Mouse (Mus musculus) stomach, postnatal 0 days (tissue): ENCODE measurements around the gene Slc22a23. TPM values are rescaled to one million over a fixed set of nuclear protein-coding genes. Genes with fewer than 3 reads are reported as not detected.
A peak's percentile ranks its signal among the peaks of the same experiment; 100 is the strongest.

Source experiments
- ATAC-seq: fragments of 200-750 bp; cut with Nextera tagmentation; 2 replicates; pipeline ENCODE4 v1.8.0; 2017; ENCODE audit not compliant: low FRiP score, low TSS enrichment
- DNase-seq: peaks from one replicate; pipeline ENCODE4 v3.0.0-alpha.2; 2016; ENCODE audit warnings: low spot score
- H3K27ac ChIP-seq: fragments of 300-500 bp; sonication (generic); replicated peaks from 2 replicates; pipeline ENCODE4 v1.5.1; 2014; ENCODE audit warnings: mild to moderate bottlenecking, control low read depth
- H3K27me3 ChIP-seq: fragments of 300-500 bp; sonication (generic); 2 replicates; pipeline ENCODE4 v1.6.1; 2014; ENCODE audit warnings: low read length; ENCODE audit not compliant: control insufficient read depth, insufficient read depth
- H3K36me3 ChIP-seq: fragments of 300-500 bp; sonication (generic); 2 replicates; pipeline ENCODE4 v1.6.1; 2014; ENCODE audit warnings: low read length, mixed read lengths; ENCODE audit not compliant: control insufficient read depth, insufficient read depth
- H3K4me1 ChIP-seq: fragments of 300-500 bp; sonication (generic); replicated peaks from 2 replicates; pipeline ENCODE4 v1.6.1; 2014; ENCODE audit warnings: antibody characterized with exemption; ENCODE audit not compliant: control insufficient read depth, insufficient read depth
- H3K4me2 ChIP-seq: fragments of 300-500 bp; sonication (generic); replicated peaks from 2 replicates; pipeline ENCODE4 v1.6.1; 2014; ENCODE audit warnings: low read depth, mild to moderate bottlenecking, control low read depth, moderate library complexity
- H3K4me3 ChIP-seq: fragments of 300-500 bp; sonication (generic); 2 replicates; pipeline ENCODE4 v1.5.1; 2014; ENCODE audit warnings: low read depth, low read length, control low read depth
- H3K9ac ChIP-seq: fragments of 300-500 bp; sonication (generic); 2 replicates; pipeline ENCODE4 v1.6.1; 2014; ENCODE audit warnings: mild to moderate bottlenecking, low read length, control low read depth, mixed read lengths
- H3K9me3 ChIP-seq: fragments of 300-500 bp; sonication (generic); 2 replicates; pipeline ENCODE4 v1.6.1; 2016; ENCODE audit warnings: low read length; ENCODE audit not compliant: control insufficient read depth
- CTCF ChIP-seq: IDR thresholded peaks from 2 replicates; pipeline ENCODE4 v1.5.1; 2016; ENCODE audit warnings: antibody characterized with exemption, low read depth, mild to moderate bottlenecking, moderate library complexity
- EP300 ChIP-seq: optimal IDR thresholded peaks from 2 replicates; pipeline ENCODE3; 2016; ENCODE audit warnings: antibody characterized with exemption
- WGBS: fragments of 180-500 bp; shearing (Covaris S2); extraction: QIAGEN DNeasy Blood & Tissue Kit; methylation state at CpG from one replicate; pipeline ENCODE4 v1.1.7; 2014; 5-methylcytosine and 5-hydroxymethylcytosine counted together
- polyA plus RNA-seq: library from polyadenylated mRNA; unstranded; fragments of >200 nt; fragmentation: Nextera tagmentation; extraction: Ambion mirVana; gene quantifications from 2 replicates; pipeline ENCODE4 v1.2.1, GENCODE M21; 2015

The Slc22a23 gene
- polyA plus RNA-seq, 1 experiment from 2014 or later, result 6.9 TPM

DNA sequence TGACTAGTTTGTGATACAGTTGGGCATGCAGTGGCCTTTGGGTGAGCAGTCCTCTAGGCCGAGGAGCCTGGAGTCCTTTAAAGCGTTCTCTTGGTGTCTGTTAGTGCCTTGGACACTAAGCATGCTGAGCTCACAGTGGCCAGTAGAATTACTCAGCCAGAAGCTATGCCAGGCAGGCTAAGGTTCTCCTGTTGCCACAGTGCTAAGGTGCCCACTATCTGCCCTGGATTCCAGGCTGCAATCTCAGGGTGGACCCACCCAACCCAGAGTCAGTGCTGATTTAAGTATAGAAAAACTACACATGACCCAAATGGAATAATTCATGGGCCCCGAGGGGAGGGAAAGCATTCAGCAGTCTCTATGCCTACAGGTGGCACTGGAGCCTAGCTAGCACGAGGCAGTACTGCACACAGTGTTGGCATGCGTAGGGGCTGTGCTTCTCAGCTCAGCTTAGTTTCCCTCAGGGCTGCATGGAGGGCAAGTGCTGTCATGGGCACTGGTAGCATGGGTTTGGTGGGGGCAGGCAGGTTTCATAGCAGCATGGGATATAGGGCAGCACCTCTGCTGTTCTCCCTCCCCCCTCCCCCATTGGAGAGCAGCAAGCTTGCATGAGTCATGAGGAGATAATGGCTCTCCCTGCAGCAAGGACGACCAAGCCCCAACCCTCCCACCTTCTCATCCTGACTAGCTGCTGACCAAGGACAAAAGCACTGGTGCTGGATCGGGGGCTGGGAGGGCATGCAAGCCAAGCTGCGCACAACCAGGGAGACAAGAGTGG, 152.4 kb downstream of the Slc22a23 start:
- no peaks in the 10 kb centered on the region for H3K27me3 ChIP-seq
- TF ChIP-seq EP300 (no peak), CTCF (peak; percentile 71)
- 0 out of 2 replicates have a peak, but pooled peaks cover 2% of the 10 kb centered on the region for H3K36me3 ChIP-seq
- 65% methylated on average over 8 of the region's 8 CpGs for WGBS
- no peak overlapping the region for H3K9ac ChIP-seq
- H3K9me3 ChIP-seq, result no peaks in the 10 kb centered on the region
- peak overlapping the region; percentile 20; the same call in 1 of the 2 replicates for H3K27ac ChIP-seq
- no peak overlapping the region for H3K4me3 ChIP-seq
- no peak overlapping the region for H3K4me2 ChIP-seq
- H3K4me1 ChIP-seq, result no peaks in the 10 kb centered on the region
- ATAC-seq (peak; percentile 82), DNase-seq (peak; percentile 58)

DNA sequence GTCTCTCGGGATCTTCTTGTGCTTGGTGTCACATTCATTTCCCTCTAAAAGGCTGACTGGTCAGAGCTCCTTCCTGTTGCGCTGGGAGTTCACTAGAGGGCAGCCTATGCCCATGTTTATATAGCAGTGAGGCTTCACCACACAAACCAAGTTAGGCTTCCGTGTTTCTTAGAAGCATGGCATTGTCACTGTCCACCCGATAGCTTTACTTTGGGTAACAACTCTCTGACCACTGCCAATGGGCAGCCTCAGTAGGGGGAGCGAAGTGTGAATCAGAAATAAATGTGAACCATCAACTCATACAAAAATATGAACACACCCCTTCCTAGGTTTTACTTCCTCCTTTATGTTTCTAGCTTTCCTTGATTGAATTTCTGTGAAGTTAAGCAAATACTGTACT, 157.4 kb downstream of the Slc22a23 start:
- no peak overlapping the region for H3K4me2 ChIP-seq
- DNase-seq (peak; percentile 69), ATAC-seq (peak; percentile 70)
- WGBS, result 9% methylated on average over 5 of the region's 5 CpGs
- H3K27me3 ChIP-seq, result no peaks in the 10 kb centered on the region
- H3K4me3 ChIP-seq, result no peak overlapping the region
- no peak overlapping the region for H3K27ac ChIP-seq
- no peak for TF ChIP-seq EP300
- peak; percentile 93 for TF ChIP-seq CTCF
- H3K36me3 ChIP-seq, result peaks cover 4% of the 10 kb centered on the region; the same call in 1 of the 2 replicates
- no peaks in the 10 kb centered on the region for H3K9me3 ChIP-seq
- no peak overlapping the region for H3K9ac ChIP-seq
- H3K4me1 ChIP-seq, result no peaks in the 10 kb centered on the region

DNA sequence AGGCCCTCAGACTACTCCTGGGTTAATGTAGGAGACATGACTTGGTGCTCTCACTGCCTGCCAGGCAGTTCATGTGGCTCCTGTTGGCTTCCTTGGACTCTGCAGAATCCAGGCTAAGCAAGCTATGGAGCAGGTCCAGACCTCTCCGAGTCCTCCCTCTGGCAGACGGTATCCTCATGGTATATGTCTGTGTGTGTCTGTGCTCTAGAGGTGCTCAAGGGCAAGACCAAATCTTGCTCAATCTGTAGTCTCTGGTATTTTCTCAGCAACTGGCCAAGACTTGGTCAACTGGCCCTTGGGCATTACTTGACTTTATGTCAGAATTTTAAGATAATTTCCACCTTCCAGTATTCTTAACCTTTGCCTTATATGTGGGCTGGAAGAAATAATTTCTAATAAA, 159.6 kb downstream of the Slc22a23 start:
- TF ChIP-seq CTCF (no peak), EP300 (no peak)
- Histone ChIP-seq H3K4me3 (no peak overlapping the region), H3K9ac (no peak overlapping the region), H3K4me1 (no peaks in the 10 kb centered on the region), H3K27ac (no peak overlapping the region), H3K36me3 (peaks cover 4% of the 10 kb centered on the region; the same call in 1 of the 2 replicates), H3K27me3 (no peaks in the 10 kb centered on the region), H3K9me3 (no peaks in the 10 kb centered on the region), H3K4me2 (no peak overlapping the region)
- DNase-seq (no peak), ATAC-seq (no peak)
- 86% methylated on average over 2 of the region's 2 CpGs for WGBS

GRCm38 (mm10) chr13:34181624-34182023, 163.4 kb downstream of the Slc22a23 start:
- H3K27me3 ChIP-seq, result no peaks in the 10 kb centered on the region
- H3K36me3 ChIP-seq, result peaks cover 4% of the 10 kb centered on the region; the same call in 1 of the 2 replicates
- ATAC-seq (no peak), DNase-seq (no peak)
- no peaks in the 10 kb centered on the region for H3K9me3 ChIP-seq
- TF ChIP-seq CTCF (no peak), EP300 (no peak)
- WGBS, result 81% methylated on average over 5 of the region's 5 CpGs
- H3K4me2 ChIP-seq, result no peak overlapping the region
- H3K4me3 ChIP-seq, result no peak overlapping the region
- no peak overlapping the region for H3K9ac ChIP-seq
- no peak overlapping the region for H3K27ac ChIP-seq
- H3K4me1 ChIP-seq, result no peaks in the 10 kb centered on the region

DNA sequence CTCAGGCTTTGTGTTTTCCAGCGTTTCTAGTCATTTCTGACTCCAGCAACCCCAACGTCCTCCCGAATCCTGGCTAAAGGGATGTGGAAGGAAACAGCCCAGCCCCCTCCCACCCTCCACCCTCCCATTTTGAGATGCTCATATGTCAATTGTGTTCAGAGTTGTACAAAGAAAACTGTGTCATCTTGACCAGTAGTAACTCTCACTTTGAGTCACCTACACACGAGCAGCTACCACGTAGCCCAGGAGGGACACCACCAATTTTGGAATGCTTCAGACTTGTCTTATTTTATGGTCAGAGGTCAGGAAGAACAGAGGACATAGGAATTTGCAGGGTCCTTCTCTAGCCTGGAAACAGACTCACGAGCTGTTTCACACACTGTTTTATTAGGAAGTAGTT, 171.0 kb downstream of the Slc22a23 start:
- TF ChIP-seq EP300, result no peak
- no peak for TF ChIP-seq CTCF
- 92% methylated on average over 6 of the region's 6 CpGs for WGBS
- no peak for ATAC-seq
- DNase-seq, result no peak
- no peaks in the 10 kb centered on the region for H3K4me1 ChIP-seq
- H3K4me3 ChIP-seq, result no peak overlapping the region
- H3K4me2 ChIP-seq, result no peak overlapping the region
- no peaks in the 10 kb centered on the region for H3K27me3 ChIP-seq
- no peaks in the 10 kb centered on the region for H3K9me3 ChIP-seq
- H3K27ac ChIP-seq, result no peak overlapping the region
- no peaks in the 10 kb centered on the region for H3K36me3 ChIP-seq
- no peak overlapping the region for H3K9ac ChIP-seq

DNA sequence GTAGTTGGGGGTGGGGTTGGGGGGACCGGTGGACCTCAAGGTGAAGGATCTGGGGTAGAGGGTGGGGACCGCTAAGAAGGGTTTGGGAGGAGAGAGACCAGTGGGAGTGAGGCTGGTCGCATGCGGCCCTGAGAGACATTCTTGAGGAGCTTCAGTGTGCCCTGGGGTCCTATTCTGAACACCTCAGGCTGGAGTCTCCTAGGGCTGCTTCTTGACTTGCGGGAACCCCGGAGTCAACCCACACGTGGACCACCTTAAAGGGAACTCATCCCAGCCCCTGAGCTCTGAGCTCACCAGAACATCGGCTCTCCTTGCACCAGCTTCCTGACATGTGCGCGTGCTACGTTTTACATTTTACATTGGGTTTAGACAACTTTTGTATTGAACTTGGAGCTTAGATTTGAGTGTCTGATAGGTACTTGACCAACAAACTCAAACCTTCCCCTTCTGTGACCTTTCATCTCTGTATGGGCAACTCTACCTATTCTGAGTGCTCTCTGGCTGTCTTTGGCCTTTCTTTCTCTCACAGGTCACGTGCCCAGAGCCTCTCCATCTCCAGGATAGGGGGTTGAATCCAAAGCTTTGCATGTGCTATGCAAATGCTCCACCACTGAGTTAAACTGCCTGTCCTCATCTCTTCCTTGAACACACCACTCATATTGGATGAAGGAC, 181.5 kb downstream of the Slc22a23 start:
- peak overlapping the region; percentile 82 for H3K9ac ChIP-seq
- H3K36me3 ChIP-seq, result no peaks in the 10 kb centered on the region; the same call in 1 of the 2 replicates
- no peaks in the 10 kb centered on the region for H3K9me3 ChIP-seq
- peak overlapping the region; percentile 94 for H3K27ac ChIP-seq
- WGBS, result 30% methylated on average over 12 of the region's 12 CpGs
- TF ChIP-seq CTCF (no peak), EP300 (no peak)
- peak overlapping the region; percentile 67 for H3K4me3 ChIP-seq
- DNase-seq, result no peak
- H3K27me3 ChIP-seq, result no peaks in the 10 kb centered on the region
- H3K4me2 ChIP-seq, result peak overlapping the region; percentile 75
- peak; percentile 58; the same call in 1 of the 2 replicates for ATAC-seq
- H3K4me1 ChIP-seq, result no peaks in the 10 kb centered on the region
